In the genomic region with DNA sequence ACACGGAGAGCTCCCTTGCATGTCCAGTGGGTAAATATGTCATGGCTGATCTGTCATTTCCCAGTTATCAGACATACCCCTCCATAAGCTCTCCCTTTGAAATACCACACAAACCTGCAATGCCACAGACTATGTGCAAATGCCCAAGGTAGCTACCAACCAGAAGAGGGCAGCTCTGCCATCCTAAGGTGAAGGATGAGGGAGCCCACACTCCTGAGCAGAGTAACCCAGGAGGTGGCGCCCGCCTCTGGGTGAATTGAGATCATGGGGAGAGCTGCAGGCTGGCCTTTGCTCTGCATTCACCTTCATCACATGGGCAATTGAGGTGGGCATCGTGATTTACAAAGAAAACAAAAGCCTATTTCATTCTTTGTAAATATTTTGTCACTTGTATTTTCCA, we compare ENCODE assay signal across 9 mouse cellular contexts. TPM values are rescaled to one million over a fixed set of nuclear protein-coding genes. Genes with fewer than 3 reads are reported as not detected.
DNase-seq lines count a peak whose midpoint lies in the region; ATAC-seq and TF ChIP-seq lines count a peak whose summit lies in the region.
"Had no signal": no experiment of that assay in that cellular context is flagged by ENCODE, and none has a peak within 500 bp of the region (broad histone marks: within the 10 kb centered on the region; RNA-seq: fewer than 3 reads in every experiment).

No protein-coding gene starts in this region.

- 25% methylated on average over 4 of the region's 4 CpGs for WGBS in kidney, embryonic 16.5 days
- WGBS in spleen, adult 2 months, result 16% methylated on average over 4 of the region's 4 CpGs
- WGBS in hindbrain, embryonic 16.5 days, result 30% methylated on average over 4 of the region's 4 CpGs

- peaks cover 11% of the 10 kb centered on the region for H3K4me1 ChIP-seq in kidney, embryonic 16.5 days (ENCODE audit: insufficient read depth, low read length)
- H3K4me1 ChIP-seq in spleen, adult 2 months (ENCODE audit: control insufficient read depth, insufficient read depth, insufficient read length), result peaks cover 3% of the 10 kb centered on the region; the same call in 1 of the 2 replicates
- H3K4me1 ChIP-seq in hindbrain, embryonic 16.5 days (ENCODE audit: control insufficient read depth, insufficient read depth, low read depth, low read length), result peaks cover 6% of the 10 kb centered on the region

- H3K27ac ChIP-seq in kidney, embryonic 16.5 days (ENCODE audit: low read length), result no peak overlapping the region
- no peak overlapping the region for H3K27ac ChIP-seq in spleen, adult 2 months (ENCODE audit: insufficient read depth, low read length)
- H3K27ac ChIP-seq in hindbrain, embryonic 16.5 days (ENCODE audit: low read depth, low read length), result no peak overlapping the region
- H3K27ac ChIP-seq: hindbrain, embryonic 15.5 days had no signal

- TF ChIP-seq POLR2A in spleen, adult 2 months (IDR thresholded peaks at IDR 0.05; ENCODE audit: low read depth, low read length), result no peak

- peak; percentile 88 for TF ChIP-seq CTCF in spleen, adult 2 months (IDR thresholded peaks at IDR 0.05; ENCODE audit: extremely low read depth, insufficient read depth, insufficient read length, insufficient replicate concordance)

- no peaks in the 10 kb centered on the region for H3K27me3 ChIP-seq in kidney, embryonic 16.5 days (ENCODE audit: insufficient read depth, low read length)
- H3K27me3 ChIP-seq in spleen, adult 2 months (ENCODE audit: control insufficient read depth, insufficient read depth, low read length), result no peaks in the 10 kb centered on the region
- no peaks in the 10 kb centered on the region for H3K27me3 ChIP-seq in hindbrain, embryonic 16.5 days (replicated peaks; ENCODE audit: control insufficient read depth, insufficient read depth, low read length)
- H3K27me3 ChIP-seq: hindbrain, embryonic 15.5 days had no signal

- no peak for ATAC-seq in kidney, embryonic 16.5 days (ENCODE audit: low FRiP score, low TSS enrichment)
- peak; percentile 57 for ATAC-seq in common myeloid progenitor, adult 5-6 weeks (replicated peaks; ENCODE audit: low read depth, poor library complexity, severe bottlenecking)
- ATAC-seq in hindbrain, embryonic 16.5 days, result no peak

- DNase-seq in kidney, adult 18-20 months, result peak; percentile 81
- DNase-seq in T-cell, adult 2 months (ENCODE audit: low spot score), result peak; percentile 82
- DNase-seq in kidney, postnatal 14 days, result peak; percentile 88
- peak; percentile 82 for DNase-seq in lung, postnatal 14 days
- DNase-seq in spleen, adult 2 months (ENCODE audit: low read depth in 1 of 2, low spot score in 2 of 2), result peak; percentile 53 to 85

- no peak overlapping the region for H3K4me2 ChIP-seq in kidney, embryonic 16.5 days (replicated peaks; ENCODE audit: low read depth, low read length)
- no peak overlapping the region for H3K4me2 ChIP-seq in hindbrain, embryonic 16.5 days (ENCODE audit: low read length)
- H3K4me2 ChIP-seq: hindbrain, embryonic 15.5 days had no signal

- no peaks in the 10 kb centered on the region for H3K9me3 ChIP-seq in kidney, embryonic 16.5 days (ENCODE audit: low read length)
- H3K9me3 ChIP-seq in hindbrain, embryonic 16.5 days (ENCODE audit: control insufficient read depth, low read length), result no peaks in the 10 kb centered on the region
- H3K9me3 ChIP-seq: hindbrain, embryonic 15.5 days had no signal

- no peaks in the 10 kb centered on the region for H3K36me3 ChIP-seq in kidney, embryonic 16.5 days (ENCODE audit: insufficient read depth, low read length)
- no peaks in the 10 kb centered on the region for H3K36me3 ChIP-seq in spleen, adult 2 months (ENCODE audit: control insufficient read depth, insufficient read depth, low read length)
- no peaks in the 10 kb centered on the region for H3K36me3 ChIP-seq in hindbrain, embryonic 16.5 days (ENCODE audit: control insufficient read depth, insufficient read depth, low read length)
- H3K36me3 ChIP-seq: hindbrain, embryonic 15.5 days had no signal

- no peak overlapping the region for H3K9ac ChIP-seq in kidney, embryonic 16.5 days (replicated peaks; ENCODE audit: low read length)
- H3K9ac ChIP-seq in hindbrain, embryonic 16.5 days (ENCODE audit: low read depth, low read length), result no peak overlapping the region
- H3K9ac ChIP-seq: hindbrain, embryonic 15.5 days had no signal

- no peak overlapping the region for H3K4me3 ChIP-seq in kidney, embryonic 16.5 days (ENCODE audit: low read length)
- no peak overlapping the region for H3K4me3 ChIP-seq in spleen, adult 2 months (ENCODE audit: extremely low read depth, insufficient read depth, insufficient read length)
- no peak overlapping the region for H3K4me3 ChIP-seq in hindbrain, embryonic 16.5 days (ENCODE audit: low read length)
- H3K4me3 ChIP-seq: hindbrain, embryonic 15.5 days had no signal

RNA-seq across cellular contexts. Expression of a gene that starts 4.5 kb away (rescaled TPM):
- 70.1 and 71.5 TPM in 2 replicates for polyA plus RNA-seq in kidney, embryonic 16.5 days (2015; fragmentation: Nextera tagmentation; extraction: Ambion mirVana)
- 52.4 and 55.2 TPM in 2 replicates for total RNA-seq in common myeloid progenitor, adult 5-6 weeks (2017)
- 127 and 186 TPM in 2 replicates for polyA plus RNA-seq in spleen, adult 2 months (2012; rRNA removed)
- 40.5 and 43.1 TPM in 2 replicates for polyA plus RNA-seq in hindbrain, embryonic 16.5 days (2015; fragmentation: Nextera tagmentation; extraction: Ambion mirVana)

RNA-seq across cellular contexts. Expression of a gene that starts 9.3 kb away (rescaled TPM):
- polyA plus RNA-seq in kidney, embryonic 16.5 days (2015; fragmentation: Nextera tagmentation; extraction: Ambion mirVana), result 13.3 and 13.8 TPM in 2 replicates
- total RNA-seq in common myeloid progenitor, adult 5-6 weeks (2017), result 15.5 and 15.9 TPM in 2 replicates
- 29.1 and 38.6 TPM in 2 replicates for polyA plus RNA-seq in spleen, adult 2 months (2012; rRNA removed)
- 20.4 and 27.8 TPM in 2 replicates for polyA plus RNA-seq in hindbrain, embryonic 16.5 days (2015; fragmentation: Nextera tagmentation; extraction: Ambion mirVana)

RNA-seq across cellular contexts. Expression of a gene that starts 28.7 kb away (rescaled TPM):
- polyA plus RNA-seq in kidney, embryonic 16.5 days (2015; fragmentation: Nextera tagmentation; extraction: Ambion mirVana), result 29.4 and 30.6 TPM in 2 replicates
- 3.2 and 7.4 TPM in 2 replicates for total RNA-seq in common myeloid progenitor, adult 5-6 weeks (2017)
- polyA plus RNA-seq in spleen, adult 2 months (2012; rRNA removed), result 22.3 and 61.1 TPM in 2 replicates
- 54.3 and 55.8 TPM in 2 replicates for polyA plus RNA-seq in hindbrain, embryonic 16.5 days (2015; fragmentation: Nextera tagmentation; extraction: Ambion mirVana)
